Mouse (Mus musculus) embryo, embryonic 9.5 days (tissue): Measurements from ENCODE around the gene Fzr1.

ENCODE experiments used
- DNase-seq: peaks from one replicate; pipeline ENCODE4 v3.0.0-alpha.2; 2017; ENCODE audit errors: extremely low spot score

Gene Fzr1

DNA sequence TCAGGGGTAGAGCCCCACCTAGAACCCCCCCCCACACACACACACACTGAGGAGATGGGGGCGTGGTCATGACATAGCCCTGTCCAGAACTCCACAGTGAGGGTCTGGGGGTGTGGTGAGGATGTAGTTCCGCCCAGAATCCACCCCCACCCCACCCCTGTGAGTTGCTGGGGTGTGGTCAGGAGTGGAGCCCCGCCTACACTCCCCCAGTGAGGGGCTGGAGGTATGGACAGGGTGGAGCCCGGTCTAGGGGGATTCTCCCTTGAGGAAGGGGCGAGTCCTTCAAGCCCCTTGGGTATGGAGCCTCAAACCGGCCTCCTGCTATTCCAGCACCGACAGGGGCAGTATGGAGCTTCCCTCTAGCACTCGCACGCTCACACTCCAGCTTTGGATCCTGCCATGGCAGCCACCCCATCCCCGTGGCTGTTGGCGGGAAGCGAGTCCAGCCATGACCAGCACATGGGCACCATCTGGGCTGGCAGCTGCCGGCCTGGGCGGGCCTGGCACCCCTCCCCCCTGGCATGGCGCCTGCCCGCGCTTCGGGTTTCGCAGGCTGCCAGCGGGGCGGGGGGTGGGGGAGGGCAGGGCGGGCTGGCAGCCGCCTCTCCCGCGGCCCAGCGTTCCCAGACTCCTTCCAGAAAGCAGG, 38.4 kb upstream of the Fzr1 start:
- DNase-seq: peak; percentile 86

DNA sequence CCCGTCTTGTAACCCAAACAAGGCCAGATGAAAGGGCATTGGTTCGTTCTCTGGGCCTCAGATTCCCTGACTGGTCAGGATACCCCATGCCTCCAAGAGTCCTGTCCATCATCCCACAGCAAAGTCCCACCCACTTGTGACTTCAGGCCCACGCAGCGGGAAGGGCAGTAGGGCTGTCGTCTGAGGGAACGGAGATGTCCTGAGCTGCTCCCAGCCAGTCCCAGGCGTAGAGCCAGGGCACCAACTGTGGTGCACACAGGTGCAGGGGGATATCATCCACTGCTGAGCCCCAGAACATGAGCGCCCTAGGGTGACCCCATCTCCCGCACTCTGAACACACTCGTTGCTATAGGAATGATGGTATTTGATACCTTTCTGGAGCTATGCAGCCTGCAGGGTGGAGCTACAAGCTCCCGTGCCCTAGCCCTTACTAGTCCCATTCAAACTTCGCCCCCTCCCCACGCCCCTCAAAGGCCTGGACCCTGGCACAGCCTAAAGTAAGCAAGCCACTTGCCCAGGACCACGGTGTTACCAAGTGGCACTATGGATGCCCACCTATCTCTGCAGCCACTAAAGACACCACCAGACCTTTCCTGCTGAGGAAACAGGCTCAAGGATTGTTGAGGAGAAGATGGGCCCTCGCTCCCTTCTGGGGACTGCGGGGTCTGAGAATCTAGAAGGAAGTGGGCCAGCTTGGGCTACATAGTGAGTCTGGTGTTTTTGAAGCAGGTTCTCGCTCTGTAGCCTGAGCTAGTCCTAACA, 37.4 kb upstream of the Fzr1 start:
- no peak for DNase-seq

DNA sequence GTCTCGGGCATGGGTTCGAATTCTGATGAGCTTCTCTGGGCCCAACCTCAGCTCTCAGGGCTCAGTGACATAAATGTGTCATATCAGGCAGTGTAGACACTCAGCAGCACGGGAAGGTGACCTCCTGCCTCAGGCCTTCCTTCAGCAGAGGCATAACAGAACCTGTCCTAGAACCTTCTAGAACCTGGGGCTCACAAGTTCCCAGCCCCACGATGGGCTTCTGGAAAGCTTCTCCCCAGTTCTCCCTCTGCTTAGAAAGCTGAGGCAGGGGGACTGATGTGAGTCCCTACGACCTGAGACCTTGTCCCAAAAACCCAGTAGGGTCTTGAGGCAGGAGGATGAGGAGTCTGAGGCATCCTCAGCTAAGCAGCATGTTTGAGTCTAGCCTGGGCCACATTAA, 36.8 kb upstream of the Fzr1 start:
- DNase-seq: no peak

DNA sequence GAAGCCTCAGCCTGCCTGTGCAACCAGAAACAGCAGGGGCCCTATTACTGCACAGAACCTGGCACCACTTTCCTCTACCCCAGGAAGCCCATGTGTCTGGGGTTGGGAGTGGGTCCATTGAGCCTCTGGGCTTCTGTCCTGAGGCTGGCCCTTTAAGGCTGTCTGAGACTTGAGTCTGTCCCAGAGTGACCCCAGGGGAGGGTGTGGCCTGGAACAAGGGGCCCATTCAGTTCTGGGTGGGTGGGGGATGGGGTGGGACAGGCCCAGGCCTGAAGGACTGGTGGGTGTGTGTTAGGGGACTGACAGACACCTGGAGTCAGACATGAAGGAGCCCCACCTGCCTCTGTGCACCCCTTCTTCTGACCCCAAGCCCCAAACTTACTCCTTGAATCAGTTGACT, 36.4 kb upstream of the Fzr1 start:
- no peak for DNase-seq

DNA sequence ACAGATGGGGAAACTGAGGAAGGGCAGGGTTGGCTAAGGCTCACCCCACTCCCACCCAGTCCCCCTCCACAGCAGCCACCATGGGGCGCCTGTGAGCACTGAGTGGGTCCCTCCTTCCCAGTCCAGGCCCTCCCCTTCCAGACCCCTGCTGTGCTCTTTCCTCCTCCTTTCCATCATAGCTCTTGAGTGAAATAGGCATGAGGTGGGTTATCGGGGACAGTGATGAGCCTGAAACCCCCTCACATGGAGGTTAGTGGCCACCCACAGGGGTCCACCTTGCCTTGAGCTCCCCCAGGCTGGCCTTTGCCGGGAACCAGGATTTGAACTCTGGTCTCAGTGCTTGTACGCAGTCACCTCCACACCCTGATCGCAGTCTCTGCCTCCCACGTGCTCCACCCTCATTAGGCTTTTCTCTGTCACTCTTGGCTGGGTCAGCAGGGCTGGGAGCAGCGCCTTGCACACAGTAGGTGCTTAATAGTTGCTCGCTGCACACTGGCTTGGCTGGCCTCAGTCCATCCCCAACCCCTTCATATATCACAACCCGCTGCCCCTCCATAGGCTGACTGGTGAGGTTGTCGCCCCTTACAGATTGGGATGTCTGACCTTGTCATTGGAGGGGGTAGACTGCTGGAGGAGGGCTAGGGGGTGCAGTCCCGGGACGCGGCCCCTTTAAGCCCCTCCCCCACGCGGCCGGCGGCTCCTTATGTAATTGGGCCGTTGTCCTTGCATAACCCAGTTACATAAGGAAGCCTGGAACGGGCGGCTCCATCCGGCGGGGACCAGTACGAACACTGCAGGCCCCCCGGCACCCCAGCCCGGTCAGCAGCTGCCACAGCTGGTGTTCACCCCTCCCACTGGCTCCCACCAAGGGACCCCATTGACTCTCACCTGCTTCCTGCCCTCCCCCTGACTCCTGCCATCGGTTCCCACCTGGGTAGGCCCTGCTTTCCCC, 35.3 kb upstream of the Fzr1 start:
- no peak for DNase-seq

DNA sequence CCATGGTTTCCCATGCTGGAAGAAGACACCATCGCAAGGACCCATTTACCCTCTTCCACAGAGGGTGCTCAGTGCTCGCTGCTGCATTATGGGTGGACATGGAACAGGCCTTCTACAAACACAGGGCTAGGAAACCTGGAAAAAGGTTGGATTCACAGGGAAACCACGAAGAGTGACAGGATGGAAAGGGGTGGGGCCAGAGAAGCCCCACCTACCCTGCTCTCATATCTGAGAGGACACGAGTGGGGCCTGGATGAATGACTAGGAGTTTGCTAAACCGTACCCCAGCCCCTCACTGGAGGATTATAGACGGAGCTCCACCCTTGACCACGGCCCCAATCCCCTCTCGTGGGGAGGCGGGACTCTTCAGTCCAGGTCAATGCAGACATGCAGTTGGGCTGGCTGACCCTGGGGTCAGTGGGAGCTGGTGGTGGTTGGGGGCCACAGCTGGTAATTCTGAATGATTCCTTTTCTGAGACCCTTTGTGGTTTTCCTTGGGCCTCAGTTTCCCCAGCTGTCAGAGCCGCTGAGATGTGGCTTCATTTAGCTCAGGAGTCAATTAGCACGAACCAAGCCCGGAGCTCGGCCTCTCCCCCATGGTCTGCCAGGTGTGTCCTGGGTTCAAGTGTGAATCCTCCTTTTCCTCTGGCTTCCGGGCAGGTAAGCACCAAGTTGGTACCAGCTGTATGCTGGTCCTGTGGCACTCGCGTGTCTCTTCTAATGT, 34.4 kb upstream of the Fzr1 start:
- no peak for DNase-seq

DNA sequence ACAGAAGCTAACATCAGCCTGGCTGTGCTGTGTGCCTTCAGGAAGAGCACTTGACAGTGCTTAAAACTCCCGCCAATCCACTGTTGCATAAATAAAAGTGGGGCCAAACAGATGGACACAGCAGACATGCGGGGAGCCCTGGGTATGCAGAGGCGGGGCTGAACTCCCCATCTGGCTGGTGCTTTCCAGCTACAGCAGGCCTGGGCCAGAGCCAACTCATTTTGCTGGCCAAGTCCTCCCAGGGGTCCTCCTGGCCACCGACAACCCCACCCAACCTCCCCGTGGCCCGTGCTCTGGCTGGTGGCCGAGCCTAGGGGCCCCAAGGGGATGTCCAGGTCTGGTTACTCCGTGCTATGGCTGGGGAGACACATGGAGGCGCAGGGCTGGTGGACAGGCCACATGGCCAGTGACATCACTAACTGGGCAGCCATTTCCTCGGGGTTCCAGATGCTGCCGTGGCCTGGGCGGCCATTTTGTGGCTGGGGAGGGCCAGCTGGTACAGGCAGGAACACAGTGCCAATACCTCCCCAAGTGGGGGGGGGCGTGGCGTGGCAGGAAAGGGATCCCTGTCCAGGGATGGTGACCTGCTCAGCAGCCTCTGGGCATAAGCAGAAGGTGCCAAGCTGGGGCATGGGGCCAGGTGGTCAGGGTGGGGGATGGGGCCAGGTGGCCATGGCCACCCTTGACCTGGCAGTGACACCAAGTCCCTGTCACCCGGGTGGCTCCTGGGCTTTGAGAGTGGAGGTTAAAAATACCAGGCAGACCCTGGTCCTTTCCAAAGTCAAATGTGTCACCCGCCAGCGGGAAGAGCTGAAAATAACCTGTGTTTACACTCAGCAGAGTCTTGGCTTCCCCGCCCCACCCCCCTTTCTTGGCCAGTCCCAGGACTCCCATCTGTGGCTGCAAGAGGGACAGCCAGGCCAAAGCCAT, 33.4 kb upstream of the Fzr1 start:
- no peak for DNase-seq

DNA sequence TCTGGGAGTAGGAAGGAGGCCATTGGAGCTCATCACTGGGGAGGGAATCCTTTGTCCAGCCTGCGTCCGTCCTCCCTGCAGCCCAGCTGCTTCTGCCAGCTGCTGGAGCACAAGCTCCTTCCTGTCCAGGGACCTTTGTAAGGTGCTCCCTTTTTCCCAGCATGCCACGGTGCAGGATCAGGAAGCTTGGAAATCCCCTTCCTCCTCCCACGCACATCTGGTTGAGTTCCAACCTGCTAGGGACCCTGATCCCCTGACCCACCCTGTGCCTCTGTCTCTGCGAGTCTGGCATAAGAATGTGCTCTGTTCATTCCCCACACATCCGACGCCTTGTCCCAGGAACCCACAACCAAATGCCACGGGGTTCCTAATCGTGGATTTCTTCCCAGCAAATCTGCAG, 32.7 kb upstream of the Fzr1 start:
- DNase-seq: no peak

DNA sequence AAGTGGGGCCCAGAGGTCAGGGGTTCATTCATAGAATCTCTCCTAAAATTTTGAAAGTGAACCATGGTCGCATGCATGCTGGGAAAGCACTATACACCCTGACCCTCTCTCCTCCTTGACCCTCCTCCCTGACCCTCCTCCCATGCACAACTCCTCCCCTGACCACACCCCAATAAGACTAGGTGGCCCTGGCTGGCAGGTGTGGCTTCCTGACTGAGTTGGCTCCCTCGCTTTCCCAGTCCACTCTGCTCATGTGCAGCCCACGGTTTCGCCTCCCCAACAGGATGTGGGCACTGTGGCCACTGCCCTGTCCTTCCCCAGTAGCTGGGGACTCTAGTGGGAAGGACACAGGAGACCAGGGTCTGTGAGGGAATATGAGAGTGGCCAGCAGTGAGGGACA, 32.0 kb upstream of the Fzr1 start:
- DNase-seq: no peak

DNA sequence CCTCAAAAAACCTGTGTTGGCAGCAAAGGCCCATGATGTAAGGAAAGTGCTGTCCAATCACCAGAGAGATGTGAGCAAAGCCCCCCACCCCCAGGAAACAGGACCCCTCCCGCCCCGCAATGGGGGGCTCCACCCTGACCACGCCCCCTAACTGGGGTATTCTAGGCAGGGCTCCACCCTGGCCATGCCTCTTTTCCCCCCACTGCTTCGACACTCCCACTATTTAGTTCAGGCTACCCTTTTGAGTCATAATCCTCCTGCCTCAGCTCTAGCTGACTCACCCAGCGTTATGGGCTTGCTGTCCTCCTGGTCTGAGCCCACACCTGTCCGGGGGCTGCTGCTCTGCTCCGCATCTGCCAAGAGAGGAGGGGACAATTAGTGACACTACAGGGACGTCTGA, 31.0 kb upstream of the Fzr1 start:
- DNase-seq: no peak

DNA sequence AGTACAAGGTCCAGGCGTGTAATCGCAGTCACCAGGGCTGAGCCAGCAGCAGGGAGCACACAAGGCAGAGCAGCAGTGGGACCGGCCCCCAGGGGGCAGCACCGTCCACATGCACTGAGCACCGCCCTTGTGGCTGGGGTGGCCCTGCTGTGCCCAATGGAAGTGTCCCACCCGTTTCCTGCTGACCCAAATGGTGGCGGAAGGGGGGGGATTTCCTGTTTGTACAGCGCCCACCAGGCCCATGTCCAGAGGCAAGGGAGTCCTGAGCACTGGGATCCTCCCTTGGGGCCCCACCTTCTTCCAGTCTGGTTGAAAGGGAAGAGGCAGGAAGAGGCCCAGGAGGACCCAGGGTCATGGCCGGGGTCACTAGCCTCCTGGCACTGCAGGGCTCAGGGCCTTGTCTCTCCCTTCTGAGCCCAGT, 30.6 kb upstream of the Fzr1 start:
- peak; percentile 83 for DNase-seq

DNA sequence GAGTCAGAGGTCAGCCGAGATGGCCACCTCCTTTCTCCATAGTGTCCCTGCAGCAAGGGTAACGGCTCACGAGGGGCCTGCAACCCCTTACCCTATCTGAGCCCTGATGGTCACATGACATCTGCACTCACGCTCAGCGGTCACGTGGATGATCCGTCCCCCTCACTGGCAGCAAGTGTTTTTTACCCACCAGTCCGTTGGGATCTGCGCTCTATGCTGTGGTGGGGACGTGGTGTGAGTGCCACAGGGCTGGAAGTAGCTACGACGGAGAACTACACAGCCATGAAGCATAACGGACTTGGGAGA, 30.1 kb upstream of the Fzr1 start:
- DNase-seq: no peak

DNA sequence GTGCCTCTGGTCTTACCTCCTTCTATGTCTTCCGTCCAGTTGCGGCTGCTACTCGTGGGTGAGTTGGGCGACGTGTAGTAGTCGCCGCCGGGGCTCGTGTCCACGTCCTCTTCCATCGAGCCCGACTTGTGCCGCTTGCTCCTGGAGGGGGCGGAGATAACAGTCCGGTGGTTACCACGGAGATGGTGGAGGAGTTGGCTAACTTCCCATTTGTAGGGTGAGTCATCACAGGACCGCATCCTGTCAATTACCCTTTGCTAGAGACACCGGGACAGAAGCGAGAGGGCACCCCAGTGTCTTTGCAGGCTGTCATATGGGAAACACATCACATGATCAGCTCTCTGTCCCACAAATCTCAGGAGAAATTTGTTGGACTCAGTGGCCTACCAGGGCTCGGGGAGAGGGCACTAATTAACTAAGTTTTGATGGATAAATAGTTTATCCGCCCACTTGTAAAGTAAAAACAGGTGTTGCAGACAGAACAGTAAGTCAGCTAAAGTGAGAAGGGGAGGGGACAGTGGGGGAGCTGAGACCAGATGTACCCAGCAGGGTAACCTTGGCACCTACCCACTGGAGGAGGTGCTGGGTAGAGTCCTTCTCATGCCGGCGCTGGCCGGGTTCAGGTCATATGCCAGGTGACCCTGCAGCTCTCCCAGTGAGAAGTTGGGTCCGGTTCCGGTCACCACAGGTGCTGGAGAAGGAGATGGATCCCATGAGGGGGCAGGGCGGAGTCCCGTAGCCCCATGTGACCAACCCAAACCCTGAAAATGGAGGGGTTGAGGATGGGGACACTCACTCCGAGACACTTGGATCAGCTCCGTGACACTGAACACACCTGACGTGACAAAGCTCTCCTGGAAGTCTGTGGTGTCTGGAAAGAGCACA, 29.5 kb upstream of the Fzr1 start:
- peak; percentile 55 for DNase-seq

DNA sequence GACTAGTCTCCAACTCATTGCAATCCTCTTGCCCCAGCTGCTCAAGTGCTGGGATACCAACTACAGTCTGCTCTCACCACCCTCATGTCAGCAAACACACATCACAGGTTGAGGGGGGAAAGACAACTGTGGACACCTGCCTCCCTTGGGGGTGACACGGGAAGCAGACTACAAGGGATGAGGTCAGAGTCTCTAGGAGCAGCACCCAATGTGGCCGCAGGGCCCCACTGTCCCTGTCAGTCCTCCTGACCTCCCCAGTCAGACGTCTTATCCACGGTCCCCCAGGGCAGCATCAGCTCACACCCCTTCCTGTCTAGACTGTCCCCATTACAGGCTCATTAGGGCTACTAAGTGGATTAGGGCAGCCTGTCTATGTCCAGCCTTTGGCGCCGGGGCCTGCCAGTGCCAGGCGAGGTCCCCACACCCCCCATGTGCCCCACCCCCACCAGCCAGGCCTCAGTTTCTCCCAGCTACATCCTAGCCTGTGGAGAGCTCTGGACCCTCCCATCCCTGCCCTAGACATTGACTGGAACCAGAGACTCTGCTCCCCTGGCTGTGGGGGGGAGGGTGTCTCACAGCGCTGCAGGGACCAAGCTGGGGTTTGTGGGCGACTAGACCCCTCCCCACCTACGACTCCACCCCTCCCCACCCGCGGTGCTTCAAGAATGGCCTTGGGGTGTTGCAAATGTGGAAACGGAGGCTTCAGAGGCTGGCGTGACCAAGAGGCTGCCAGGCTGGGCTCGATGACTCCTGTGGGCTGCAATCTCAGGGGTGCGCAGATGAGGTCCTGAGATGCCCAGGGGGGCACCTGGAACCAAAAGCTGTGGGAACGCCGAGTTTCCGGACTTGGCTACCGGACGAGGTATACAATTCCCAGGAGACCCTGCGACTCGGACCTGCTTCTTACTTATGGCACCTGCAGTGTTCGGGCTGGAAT, 28.5 kb upstream of the Fzr1 start:
- DNase-seq: no peak

DNA sequence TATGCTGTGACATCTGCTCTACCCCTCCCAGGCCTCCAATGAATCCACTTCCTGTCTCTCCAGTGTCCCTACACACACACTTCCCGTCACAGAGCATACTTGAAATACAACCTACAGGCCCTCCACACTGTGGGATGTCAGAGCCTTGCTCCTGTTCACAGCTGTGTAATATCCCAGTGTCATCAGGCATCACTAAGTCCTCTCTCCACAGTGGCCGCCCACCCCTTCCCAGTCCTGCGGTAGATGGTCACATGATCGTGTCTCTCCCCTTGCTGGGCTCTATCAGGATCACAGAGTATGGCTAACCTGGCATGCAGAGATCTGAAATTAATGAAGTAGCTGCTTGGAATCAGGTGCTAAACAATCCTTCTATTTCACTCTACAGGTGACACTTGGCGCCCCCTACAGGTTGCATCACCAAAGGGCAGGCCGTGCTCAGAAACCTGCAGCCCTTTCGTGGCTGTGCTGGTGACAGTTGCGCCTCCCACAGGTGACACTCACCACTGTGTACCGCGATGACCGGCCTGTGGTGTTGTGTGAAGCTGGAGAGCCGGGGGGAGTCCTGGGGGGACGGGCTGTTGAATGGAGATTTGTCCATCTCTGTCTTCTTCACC, 27.4 kb upstream of the Fzr1 start:
- no peak for DNase-seq

DNA sequence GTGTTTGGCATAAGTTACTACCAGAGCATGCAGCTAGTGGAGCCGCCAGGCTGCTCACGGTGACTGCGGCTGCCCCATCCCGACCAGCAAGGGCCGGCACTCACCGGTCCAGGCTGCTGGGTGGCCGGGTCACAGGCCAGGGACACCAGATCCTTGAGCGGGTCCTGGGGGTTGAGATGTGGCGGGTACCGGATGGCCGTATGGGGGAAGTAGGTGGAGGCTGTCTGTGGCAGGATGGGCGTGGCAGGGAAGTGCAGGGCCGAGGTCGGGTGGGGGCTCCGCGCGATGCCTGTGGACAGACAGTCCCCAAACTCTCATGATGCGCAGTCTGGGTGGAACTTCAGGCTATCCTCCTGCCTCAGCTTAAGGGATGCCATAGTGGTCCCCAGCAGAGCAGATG, 26.4 kb upstream of the Fzr1 start:
- no peak for DNase-seq

DNA sequence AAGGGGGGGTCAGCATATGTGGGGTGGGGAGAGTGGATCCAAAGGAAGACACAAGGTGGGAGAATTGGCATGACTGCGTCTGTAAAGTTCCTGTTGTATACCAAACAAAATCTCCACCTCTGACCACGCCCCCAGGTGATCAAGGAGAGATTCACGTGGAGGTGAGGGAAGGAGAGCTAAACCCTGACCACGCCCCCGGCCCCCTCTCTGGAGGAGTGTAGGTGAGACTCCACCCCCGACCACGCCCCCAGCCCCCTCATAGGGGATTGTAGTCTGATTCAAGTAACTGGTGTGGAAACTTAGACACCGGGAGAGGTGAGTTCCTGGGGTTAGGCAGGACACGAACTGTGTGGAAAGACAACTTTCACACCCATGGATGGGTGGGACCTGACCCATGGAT, 25.8 kb upstream of the Fzr1 start:
- DNase-seq: no peak

DNA sequence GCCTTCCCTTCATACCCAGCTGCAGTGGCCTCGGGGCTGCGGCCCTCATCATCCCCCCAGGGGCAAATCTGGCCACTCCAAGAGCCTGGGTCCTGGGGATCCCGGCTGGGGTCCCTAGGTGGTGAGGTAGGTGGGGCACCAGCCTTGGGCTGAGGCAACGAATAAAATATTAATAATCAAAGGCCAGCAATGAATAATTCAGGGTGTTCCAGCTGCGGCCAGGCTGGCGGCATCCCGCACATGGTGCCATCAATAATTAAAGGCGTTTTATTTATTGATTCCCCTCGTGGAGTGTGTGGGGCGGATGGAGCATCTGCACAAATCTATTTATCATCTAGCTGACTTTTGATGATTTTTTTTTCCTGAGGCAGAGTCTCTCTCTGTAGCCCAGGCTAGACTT, 25.2 kb upstream of the Fzr1 start:
- no peak for DNase-seq
